ENCODE assay signal across 18 mouse cellular contexts in genomic region chr10:77064659-77065058, GRCm38 (mm10). TPM values are rescaled to one million over a fixed set of nuclear protein-coding genes. Genes with fewer than 3 reads are reported as not detected.
DNase-seq lines count a peak whose midpoint lies in the region; ATAC-seq and TF ChIP-seq lines count a peak whose summit lies in the region.
"Had no signal": no experiment of that assay in that cellular context is flagged by ENCODE, and none has a peak within 500 bp of the region (broad histone marks: within the 10 kb centered on the region; RNA-seq: fewer than 3 reads in every experiment).

No protein-coding gene starts in this region.

- DNase-seq in forebrain, postnatal 0 days, result no peak
- no peak for DNase-seq in forebrain, embryonic 10.5 days (ENCODE audit: extremely low spot score, low spot score)
- DNase-seq in layer of hippocampus, adult 2 months (ENCODE audit: low spot score in 2 of 2), result no peak
- DNase-seq in layer of hippocampus, adult 8-10 months (ENCODE audit: low spot score in 2 of 2), result no peak
- no peak for DNase-seq in midbrain, postnatal 0 days (ENCODE audit: low spot score)
- no peak for DNase-seq in ovary, postnatal 36 days (ENCODE audit: low spot score)
- DNase-seq in B cell, adult 2 months, result no peak
- DNase-seq: cerebellum, adult 11 months; cerebellum, postnatal 14 days; lung, adult 2 months; thymus, postnatal 14 days had no signal

- no peaks in the 10 kb centered on the region for H3K9me3 ChIP-seq in forebrain, postnatal 0 days (ENCODE audit: low read length)
- no peaks in the 10 kb centered on the region for H3K9me3 ChIP-seq in forebrain, embryonic 10.5 days
- no peaks in the 10 kb centered on the region for H3K9me3 ChIP-seq in midbrain, postnatal 0 days (ENCODE audit: low read length)
- no peaks in the 10 kb centered on the region for H3K9me3 ChIP-seq in midbrain, embryonic 13.5 days
- H3K9me3 ChIP-seq: embryonic facial prominence, embryonic 10.5 days; heart, embryonic 13.5 days; limb, embryonic 12.5 days; neural tube, embryonic 12.5 days had no signal

- ATAC-seq in forebrain, postnatal 0 days, result no peak
- ATAC-seq in midbrain, postnatal 0 days (ENCODE audit: low FRiP score), result no peak
- ATAC-seq in midbrain, embryonic 13.5 days, result no peak
- ATAC-seq: forebrain, embryonic 14.5 days; inflammation-experienced regulatory T-cells, adult 6 months had no signal

- no peak overlapping the region for H3K4me3 ChIP-seq in forebrain, postnatal 0 days (ENCODE audit: low read depth, low read length)
- H3K4me3 ChIP-seq in forebrain, embryonic 10.5 days, result no peak overlapping the region
- no peak overlapping the region for H3K4me3 ChIP-seq in layer of hippocampus, adult 2 months
- no peak overlapping the region for H3K4me3 ChIP-seq in midbrain, postnatal 0 days (ENCODE audit: low read depth, low read length)
- H3K4me3 ChIP-seq in midbrain, embryonic 13.5 days (replicated peaks), result no peak overlapping the region
- H3K4me3 ChIP-seq: embryonic facial prominence, embryonic 10.5 days; heart, embryonic 13.5 days; limb, embryonic 12.5 days; neural tube, embryonic 12.5 days had no signal

- H3K27me3 ChIP-seq in forebrain, postnatal 0 days (ENCODE audit: insufficient read depth, low read length), result no peaks in the 10 kb centered on the region
- no peaks in the 10 kb centered on the region for H3K27me3 ChIP-seq in forebrain, embryonic 10.5 days (ENCODE audit: poor library complexity, severe bottlenecking)
- H3K27me3 ChIP-seq in midbrain, postnatal 0 days (ENCODE audit: insufficient read depth, low read length), result no peaks in the 10 kb centered on the region
- H3K27me3 ChIP-seq in midbrain, embryonic 13.5 days, result no peaks in the 10 kb centered on the region
- H3K27me3 ChIP-seq: heart, embryonic 13.5 days; limb, embryonic 12.5 days; neural tube, embryonic 12.5 days had no signal

- no peaks in the 10 kb centered on the region for H3K36me3 ChIP-seq in forebrain, postnatal 0 days (ENCODE audit: insufficient read depth)
- peaks cover 87% of the 10 kb centered on the region for H3K36me3 ChIP-seq in forebrain, embryonic 10.5 days (replicated peaks)
- H3K36me3 ChIP-seq in midbrain, postnatal 0 days (ENCODE audit: insufficient read depth, low read length), result no peaks in the 10 kb centered on the region
- no peaks in the 10 kb centered on the region for H3K36me3 ChIP-seq in midbrain, embryonic 13.5 days

- no peak overlapping the region for H3K4me2 ChIP-seq in forebrain, postnatal 0 days (ENCODE audit: low read depth)
- H3K4me2 ChIP-seq in midbrain, postnatal 0 days (ENCODE audit: low read depth, low read length, poor library complexity, severe bottlenecking), result no peak overlapping the region
- H3K4me2 ChIP-seq in midbrain, embryonic 13.5 days (replicated peaks), result no peak overlapping the region
- H3K4me2 ChIP-seq: heart, embryonic 13.5 days; limb, embryonic 12.5 days; neural tube, embryonic 12.5 days had no signal

- no peaks in the 10 kb centered on the region for H3K4me1 ChIP-seq in forebrain, postnatal 0 days (ENCODE audit: insufficient read depth)
- no peaks in the 10 kb centered on the region for H3K4me1 ChIP-seq in forebrain, embryonic 10.5 days
- H3K4me1 ChIP-seq in midbrain, postnatal 0 days (ENCODE audit: insufficient read depth, low read length), result no peaks in the 10 kb centered on the region
- no peaks in the 10 kb centered on the region for H3K4me1 ChIP-seq in midbrain, embryonic 13.5 days (replicated peaks)
- H3K4me1 ChIP-seq: heart, embryonic 13.5 days; limb, embryonic 12.5 days had no signal

- H3K9ac ChIP-seq in forebrain, postnatal 0 days, result no peak overlapping the region
- no peak overlapping the region for H3K9ac ChIP-seq in midbrain, postnatal 0 days (replicated peaks; ENCODE audit: low read length, poor library complexity, severe bottlenecking)
- no peak overlapping the region for H3K9ac ChIP-seq in midbrain, embryonic 13.5 days (replicated peaks)
- H3K9ac ChIP-seq: heart, embryonic 13.5 days; limb, embryonic 12.5 days; neural tube, embryonic 12.5 days had no signal

- peak; percentile 31 for TF ChIP-seq CTCF in forebrain, postnatal 0 days (IDR thresholded peaks at IDR 0.05; ENCODE audit: low read depth)
- peak; percentile 48 for TF ChIP-seq CTCF in layer of hippocampus, adult 2 months (conservative IDR thresholded peaks at IDR 0.05)
- TF ChIP-seq CTCF in midbrain, postnatal 0 days (IDR thresholded peaks at IDR 0.05), result peak; percentile 37

- no peak overlapping the region for H3K27ac ChIP-seq in forebrain, postnatal 0 days (ENCODE audit: low read depth, low read length)
- H3K27ac ChIP-seq in forebrain, embryonic 10.5 days, result no peak overlapping the region
- no peak overlapping the region for H3K27ac ChIP-seq in layer of hippocampus, adult 2 months
- no peak overlapping the region for H3K27ac ChIP-seq in midbrain, postnatal 0 days (ENCODE audit: low read depth, low read length)
- no peak overlapping the region for H3K27ac ChIP-seq in midbrain, embryonic 13.5 days
- H3K27ac ChIP-seq: embryonic facial prominence, embryonic 10.5 days; heart, embryonic 13.5 days; limb, embryonic 12.5 days; neural tube, embryonic 12.5 days had no signal

RNA-seq across cellular contexts. Expression of gene Slc19a1, which starts 32.6 kb away (rescaled TPM):
- total RNA-seq in forebrain, postnatal 0 days (2014; rRNA removed), result 24.3 and 36.7 TPM in 2 replicates
- 37.4 and 39.7 TPM in 2 replicates for polyA plus RNA-seq in forebrain, postnatal 0 days (2015; fragmentation: Nextera tagmentation; extraction: Ambion mirVana)
- 37.1 and 44.4 TPM in 2 replicates for polyA plus RNA-seq in forebrain, embryonic 10.5 days (2016; fragmentation: Nextera tagmentation; extraction: Ambion mirVana)
- 10 to 100 TPM; 21.1 to 21.6 TPM for total RNA-seq in layer of hippocampus, adult 2 months (2021)
- total RNA-seq in layer of hippocampus, adult 8-10 months (2022), result 10 to 100 TPM; 17.4 to 28.6 (median 22.8) TPM
- 38.1 and 47.0 TPM in 2 replicates for total RNA-seq in midbrain, postnatal 0 days (2014; rRNA removed)
- polyA plus RNA-seq in midbrain, postnatal 0 days (2015; fragmentation: Nextera tagmentation; extraction: Ambion mirVana), result 44.1 and 44.9 TPM in 2 replicates
- 33.0 and 35.8 TPM in 2 replicates for polyA plus RNA-seq in midbrain, embryonic 13.5 days (2015; fragmentation: Nextera tagmentation; extraction: Ambion mirVana)
